Mouse (Mus musculus) hindbrain, embryonic 14.5 days (tissue): ENCODE measurements around the gene Cadm1. TPM values are rescaled to one million over a fixed set of nuclear protein-coding genes. Genes with fewer than 3 reads are reported as not detected.

ENCODE experiments used
- ATAC-seq: fragments of 200-750 bp; cut with Nextera tagmentation; 2 replicates; pipeline ENCODE4 v1.8.0; 2017; ENCODE audit warnings: moderate number of reproducible peaks, mild to moderate bottlenecking, moderate TSS enrichment, moderate library complexity; ENCODE audit not compliant: low FRiP score
- DNase-seq: peaks from one replicate; pipeline ENCODE4 v3.0.0-alpha.2; 2015; ENCODE audit warnings: low spot score
- H3K27ac ChIP-seq: fragments of 300-500 bp; sonication (generic); 2 replicates; pipeline ENCODE4 v1.5.1; 2014; ENCODE audit warnings: mild to moderate bottlenecking, moderate library complexity
- H3K27me3 ChIP-seq: fragments of 300-500 bp; sonication (generic); 2 replicates; pipeline ENCODE4 v1.6.1; 2014; ENCODE audit warnings: mild to moderate bottlenecking, low read length, mixed read lengths; ENCODE audit not compliant: control insufficient read depth, insufficient read depth
- H3K36me3 ChIP-seq: fragments of 300-500 bp; sonication (generic); replicated peaks from 2 replicates; pipeline ENCODE4 v1.6.1; 2014; ENCODE audit not compliant: control insufficient read depth, insufficient read depth
- H3K4me1 ChIP-seq: fragments of 300-500 bp; sonication (generic); replicated peaks from 2 replicates; pipeline ENCODE4 v1.6.1; 2014; ENCODE audit warnings: antibody characterized with exemption, low read length, mixed read lengths; ENCODE audit not compliant: control insufficient read depth, insufficient read depth
- H3K4me2 ChIP-seq: fragments of 300-500 bp; sonication (generic); replicated peaks from 2 replicates; pipeline ENCODE4 v1.6.1; 2014; ENCODE audit warnings: mild to moderate bottlenecking, moderate library complexity
- H3K4me3 ChIP-seq: fragments of 300-500 bp; sonication (generic); replicated peaks from 2 replicates; pipeline ENCODE4 v1.5.1; 2014; ENCODE audit warnings: mild to moderate bottlenecking, low read length
- H3K9ac ChIP-seq: fragments of 300-500 bp; sonication (generic); 2 replicates; pipeline ENCODE4 v1.6.1; 2014
- H3K9me3 ChIP-seq: fragments of 300-500 bp; sonication (generic); 2 replicates; pipeline ENCODE4 v1.6.1; 2016; ENCODE audit warnings: low read length; ENCODE audit not compliant: control insufficient read depth
- WGBS: fragments of 180-500 bp; shearing (Covaris S2); extraction: QIAGEN DNeasy Blood & Tissue Kit; methylation state at CpG from one replicate; pipeline ENCODE4 v1.1.7; 2014; 5-methylcytosine and 5-hydroxymethylcytosine counted together
- polyA plus RNA-seq: library from polyadenylated mRNA; unstranded; fragments of >200 nt; fragmentation: Nextera tagmentation; extraction: Ambion mirVana; gene quantifications from 2 replicates; pipeline ENCODE4 v1.2.1, GENCODE M21; 2014

Gene Cadm1
- polyA plus RNA-seq, 1 experiment from 2014 or later = 180 TPM

- H3K4me3 ChIP-seq = no peak overlapping the region
- H3K36me3 ChIP-seq = peaks cover 3% of the 10 kb centered on the region; the same call in 1 of the 2 replicates
- DNase-seq = no peak
- H3K9me3 ChIP-seq = no peaks in the 10 kb centered on the region
- no peak for ATAC-seq
- H3K27ac ChIP-seq = no peak overlapping the region
- WGBS = 87% methylated on average over 11 of the region's 11 CpGs
- H3K27me3 ChIP-seq = no peaks in the 10 kb centered on the region
- peaks cover 21% of the 10 kb centered on the region for H3K4me1 ChIP-seq
- H3K4me2 ChIP-seq = peak overlapping the region; percentile 10; the same call in 1 of the 2 replicates
- no peak overlapping the region for H3K9ac ChIP-seq
These were observed 4.9 kb downstream of the Cadm1 start for GRCm38 (mm10) chr9:47534573-47535475.

GRCm38 (mm10) chr9:47545245-47545644 lies 15.3 kb downstream of the Cadm1 start:
- peaks cover 12% of the 10 kb centered on the region; the same call in 1 of the 2 replicates for H3K36me3 ChIP-seq
- WGBS = 83% methylated on average over 7 of the region's 7 CpGs
- no peak overlapping the region for H3K4me2 ChIP-seq
- H3K9me3 ChIP-seq = no peaks in the 10 kb centered on the region
- H3K4me1 ChIP-seq = no peaks in the 10 kb centered on the region
- H3K27me3 ChIP-seq = no peaks in the 10 kb centered on the region
- no peak overlapping the region for H3K4me3 ChIP-seq
- no peak for ATAC-seq
- H3K9ac ChIP-seq = no peak overlapping the region
- DNase-seq = no peak
- H3K27ac ChIP-seq = no peak overlapping the region

DNA sequence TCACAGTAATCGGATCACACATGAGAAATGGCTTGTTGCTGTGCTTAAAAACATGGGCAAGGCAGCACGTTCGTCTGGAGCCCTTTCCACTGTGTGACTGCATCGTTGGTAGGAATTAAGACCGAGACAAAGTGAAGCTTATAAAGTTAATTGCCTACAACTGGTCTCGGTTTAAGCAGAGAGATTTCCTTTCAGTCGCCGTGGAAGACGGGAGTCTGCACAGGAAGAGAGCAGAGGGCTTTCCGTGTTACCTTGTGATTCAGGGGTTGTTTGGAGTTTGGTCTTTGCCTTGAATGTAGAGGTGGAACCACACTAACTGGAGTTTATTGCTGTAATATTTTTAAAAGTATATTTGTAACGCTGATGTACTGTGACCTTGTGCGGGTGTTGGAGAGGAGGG lies 15.7 kb downstream of the Cadm1 start:
- H3K9ac ChIP-seq = no peak overlapping the region

GRCm38 (mm10) chr9:47548402-47548801 lies 18.4 kb downstream of the Cadm1 start:
- Histone ChIP-seq H3K4me1 (no peaks in the 10 kb centered on the region), H3K36me3 (0 out of 2 replicates have a peak, but pooled peaks cover 8% of the 10 kb centered on the region), H3K4me2 (no peak overlapping the region), H3K9me3 (no peaks in the 10 kb centered on the region), H3K9ac (no peak overlapping the region), H3K27ac (no peak overlapping the region), H3K4me3 (no peak overlapping the region), H3K27me3 (no peaks in the 10 kb centered on the region)
- no peak for DNase-seq
- WGBS = 97% methylated on average over 12 of the region's 12 CpGs
- ATAC-seq = no peak

More for the DNA sequence above, 15.7 kb downstream of the Cadm1 start:
- Histone ChIP-seq H3K27me3 (no peaks in the 10 kb centered on the region), H3K9me3 (no peaks in the 10 kb centered on the region), H3K4me2 (no peak overlapping the region), H3K27ac (no peak overlapping the region), H3K4me1 (no peaks in the 10 kb centered on the region), H3K36me3 (0 out of 2 replicates have a peak, but pooled peaks cover 10% of the 10 kb centered on the region), H3K4me3 (no peak overlapping the region)
- WGBS = 55% methylated on average over 12 of the region's 12 CpGs
- no peak for DNase-seq
- no peak for ATAC-seq

GRCm38 (mm10) chr9:47548916-47549315 lies 18.9 kb downstream of the Cadm1 start:
- DNase-seq = no peak
- H3K36me3 ChIP-seq = 0 out of 2 replicates have a peak, but pooled peaks cover 4% of the 10 kb centered on the region
- peaks cover 3% of the 10 kb centered on the region for H3K4me1 ChIP-seq
- no peak overlapping the region for H3K4me3 ChIP-seq
- no peak for ATAC-seq
- H3K27me3 ChIP-seq = no peaks in the 10 kb centered on the region
- 95% methylated on average over 5 of the region's 5 CpGs for WGBS
- no peak overlapping the region for H3K9ac ChIP-seq
- no peak overlapping the region for H3K27ac ChIP-seq
- no peak overlapping the region for H3K4me2 ChIP-seq
- H3K9me3 ChIP-seq = no peaks in the 10 kb centered on the region

DNA sequence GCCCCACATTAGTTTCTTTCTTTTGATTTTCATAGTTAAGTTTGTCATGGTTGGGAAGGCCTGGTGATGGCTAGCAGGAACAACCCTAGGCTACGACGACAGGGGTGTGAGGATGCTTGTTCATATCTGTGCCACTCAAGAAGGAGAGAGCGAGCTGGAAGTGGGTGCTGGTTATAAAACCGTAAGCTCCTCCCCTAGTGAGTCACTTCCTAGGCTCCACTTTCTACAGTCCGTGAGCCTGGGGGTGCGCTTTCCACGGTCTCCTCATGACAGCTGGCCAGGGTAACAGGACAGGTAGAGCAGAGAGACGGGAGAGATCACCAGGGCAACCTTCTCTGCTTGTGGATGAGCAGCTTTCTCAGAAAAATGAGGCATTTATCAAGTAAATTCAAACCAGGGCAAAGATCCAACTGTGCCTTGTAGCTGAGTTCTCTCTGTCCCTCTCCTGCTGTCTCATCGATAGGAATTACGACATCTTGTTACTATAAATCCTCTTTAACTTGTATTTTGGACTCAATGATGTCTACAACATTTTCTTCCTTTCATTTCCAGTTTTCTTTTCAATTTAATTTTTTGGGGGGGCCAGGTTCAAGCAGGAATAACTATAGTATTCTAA lies 23.1 kb downstream of the Cadm1 start:
- peaks cover 14% of the 10 kb centered on the region for H3K4me1 ChIP-seq
- no peak overlapping the region for H3K4me3 ChIP-seq
- no peaks in the 10 kb centered on the region for H3K9me3 ChIP-seq
- H3K27ac ChIP-seq = no peak overlapping the region
- DNase-seq (no peak), ATAC-seq (no peak)
- H3K27me3 ChIP-seq = no peaks in the 10 kb centered on the region
- WGBS = 93% methylated on average over 10 of the region's 10 CpGs
- H3K9ac ChIP-seq = no peak overlapping the region
- no peaks in the 10 kb centered on the region for H3K36me3 ChIP-seq
- H3K4me2 ChIP-seq = no peak overlapping the region

DNA sequence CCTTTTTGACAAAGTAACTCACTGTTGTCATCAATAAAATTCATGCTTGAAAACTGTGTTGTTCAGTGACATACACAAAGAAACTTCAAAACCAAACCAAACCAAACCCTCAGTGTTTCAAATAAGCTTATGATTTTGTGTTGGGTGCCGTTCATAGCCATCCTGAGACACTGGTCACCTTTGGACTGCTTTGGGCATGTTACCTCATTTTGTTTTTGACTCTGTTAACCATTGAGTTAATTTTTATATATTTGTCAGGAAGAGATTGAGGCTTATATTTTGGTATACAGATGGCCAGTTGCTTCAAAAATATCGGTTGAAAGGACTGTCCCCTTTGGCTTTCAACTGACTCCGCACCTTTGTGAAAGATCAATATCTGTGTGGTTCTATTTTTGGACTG lies 30.8 kb downstream of the Cadm1 start:
- Histone ChIP-seq H3K27ac (no peak overlapping the region), H3K4me1 (peaks cover 8% of the 10 kb centered on the region; the same call in 1 of the 2 replicates), H3K9ac (no peak overlapping the region), H3K36me3 (no peaks in the 10 kb centered on the region), H3K27me3 (no peaks in the 10 kb centered on the region), H3K4me3 (no peak overlapping the region), H3K9me3 (no peaks in the 10 kb centered on the region), H3K4me2 (no peak overlapping the region)
- DNase-seq (no peak), ATAC-seq (no peak)
- 93% methylated on average over 3 of the region's 3 CpGs for WGBS

- DNase-seq (no peak), ATAC-seq (no peak)
- Histone ChIP-seq H3K4me2 (no peak overlapping the region), H3K9ac (no peak overlapping the region), H3K4me3 (no peak overlapping the region), H3K36me3 (no peaks in the 10 kb centered on the region), H3K27ac (no peak overlapping the region), H3K4me1 (peaks cover 3% of the 10 kb centered on the region; the same call in 1 of the 2 replicates), H3K27me3 (no peaks in the 10 kb centered on the region), H3K9me3 (no peaks in the 10 kb centered on the region)
- whole genome bisulfite sequencing = 87% methylated on average over 4 of the region's 4 CpGs
These were observed 31.6 kb downstream of the Cadm1 start for GRCm38 (mm10) chr9:47561596-47561995.

GRCm38 (mm10) chr9:47565088-47565487 lies 35.1 kb downstream of the Cadm1 start:
- H3K4me3 ChIP-seq = no peak overlapping the region
- 80% methylated on average over 5 of the region's 5 CpGs for WGBS
- H3K27ac ChIP-seq = no peak overlapping the region
- ATAC-seq (no peak), DNase-seq (no peak)
- no peaks in the 10 kb centered on the region for H3K27me3 ChIP-seq
- peaks cover 12% of the 10 kb centered on the region for H3K4me1 ChIP-seq
- no peak overlapping the region for H3K4me2 ChIP-seq
- H3K36me3 ChIP-seq = no peaks in the 10 kb centered on the region
- no peak overlapping the region for H3K9ac ChIP-seq
- H3K9me3 ChIP-seq = no peaks in the 10 kb centered on the region
